Comparison of ENCODE assay signal across 8 mouse cellular contexts in the genomic region with DNA sequence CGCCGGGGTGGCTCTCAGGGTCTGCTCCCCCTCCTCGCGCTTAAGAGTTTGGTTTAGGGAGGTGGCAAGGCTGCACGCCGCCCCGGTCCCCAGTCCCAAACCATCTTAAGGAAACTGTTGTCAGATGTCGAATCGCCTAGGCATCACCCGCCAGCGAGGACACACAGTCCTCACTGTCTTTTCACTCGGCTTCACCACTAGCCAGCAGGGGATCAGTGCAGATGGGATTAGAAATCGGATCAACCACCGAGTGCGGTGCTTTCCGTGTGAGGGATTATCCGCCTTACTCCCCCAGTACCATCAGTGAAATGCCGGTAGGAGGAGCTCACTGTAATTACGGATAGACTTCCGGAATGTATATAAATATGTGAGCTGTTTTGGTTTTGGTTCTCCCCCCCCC. TPM values are rescaled to one million over a fixed set of nuclear protein-coding genes. Genes with fewer than 3 reads are reported as not detected.
DNase-seq lines count a peak whose midpoint lies in the region; ATAC-seq and TF ChIP-seq lines count a peak whose summit lies in the region.

No protein-coding gene starts in this region.

- no peak for DNase-seq in gastrocnemius, adult 2 months
- no peak for DNase-seq in gastrocnemius, postnatal 4 days (ENCODE audit: low spot score in 2 of 2)
- DNase-seq in testis, postnatal 14 days (ENCODE audit: low spot score): no peak
- DNase-seq in adrenal gland, adult 18-20 months (ENCODE audit: low spot score in 2 of 2): no peak

- intact Hi-C loops in gastrocnemius, adult 2 months (cut with DNase I): loop anchor here (2.0 to 5.0 kb wide), 3 partner anchors 37 to 108 kb away; a partner anchor contains a TSS

- H3K4me3 ChIP-seq in gastrocnemius, adult 2 months: peak overlapping the region; percentile 91
- H3K4me3 ChIP-seq in testis, adult 2 months (ENCODE audit: control insufficient read depth, low read depth, low read length): peak overlapping the region; percentile 99
- peak overlapping the region; percentile 90 for H3K4me3 ChIP-seq in erythroblast, embryonic 14.5 days (replicated peaks)
- peak overlapping the region; percentile 98 for H3K4me3 ChIP-seq in limb, embryonic 15.5 days
- H3K4me3 ChIP-seq in neural tube, embryonic 15.5 days (replicated peaks): peak overlapping the region; percentile 100

- 0 out of 2 replicates have a peak, but pooled peaks cover 2% of the 10 kb centered on the region for H3K9me3 ChIP-seq in erythroblast, embryonic 14.5 days (ENCODE audit: control insufficient read depth, low read length)
- H3K9me3 ChIP-seq in limb, embryonic 15.5 days: no peaks in the 10 kb centered on the region
- no peaks in the 10 kb centered on the region for H3K9me3 ChIP-seq in neural tube, embryonic 15.5 days (replicated peaks)

- peaks cover 6% of the 10 kb centered on the region; the same call in 1 of the 2 replicates for H3K4me1 ChIP-seq in testis, adult 2 months (ENCODE audit: control insufficient read depth, insufficient read depth, low read length)
- peaks cover 37% of the 10 kb centered on the region for H3K4me1 ChIP-seq in erythroblast, embryonic 14.5 days (ENCODE audit: control insufficient read depth)
- H3K4me1 ChIP-seq in limb, embryonic 15.5 days: 0 out of 2 replicates have a peak, but pooled peaks cover 3% of the 10 kb centered on the region
- H3K4me1 ChIP-seq in neural tube, embryonic 15.5 days: peaks cover 10% of the 10 kb centered on the region

- H3K36me3 ChIP-seq in testis, adult 2 months (ENCODE audit: control insufficient read depth, insufficient read depth, low read length): no peaks in the 10 kb centered on the region
- H3K36me3 ChIP-seq in erythroblast, embryonic 14.5 days (ENCODE audit: control insufficient read depth): peaks cover 5% of the 10 kb centered on the region
- H3K36me3 ChIP-seq in limb, embryonic 15.5 days: no peaks in the 10 kb centered on the region
- no peaks in the 10 kb centered on the region for H3K36me3 ChIP-seq in neural tube, embryonic 15.5 days

- under 1% methylated on average over 20 of the region's 20 CpGs for WGBS in limb, embryonic 15.5 days
- 0% methylated on average over 20 of the region's 20 CpGs for WGBS in neural tube, embryonic 15.5 days

- no peak for TF ChIP-seq POLR2A in testis, adult 2 months (IDR thresholded peaks at IDR 0.05; ENCODE audit: control insufficient read depth, low read depth, low read length)

- H3K27me3 ChIP-seq in testis, adult 2 months (ENCODE audit: control insufficient read depth, insufficient read depth, low read length): no peaks in the 10 kb centered on the region
- no peaks in the 10 kb centered on the region for H3K27me3 ChIP-seq in erythroblast, embryonic 14.5 days (ENCODE audit: control insufficient read depth)
- no peaks in the 10 kb centered on the region for H3K27me3 ChIP-seq in limb, embryonic 15.5 days
- H3K27me3 ChIP-seq in neural tube, embryonic 15.5 days (replicated peaks): no peaks in the 10 kb centered on the region

- no peak for TF ChIP-seq CTCF in gastrocnemius, adult 2 months (IDR thresholded peaks at IDR 0.05)
- no peak for TF ChIP-seq CTCF in testis, adult 2 months (IDR thresholded peaks at IDR 0.05; ENCODE audit: control insufficient read depth, insufficient read depth, insufficient replicate concordance, low read depth, low read length)

- ATAC-seq in limb, embryonic 15.5 days (ENCODE audit: insufficient number of reproducible peaks, low FRiP score, low TSS enrichment, low read depth): no peak; the same call in 1 of the 2 replicates
- ATAC-seq in neural tube, embryonic 15.5 days (ENCODE audit: low FRiP score): peak; percentile 11

- peak overlapping the region; percentile 99 for H3K27ac ChIP-seq in gastrocnemius, adult 2 months
- peak overlapping the region; percentile 98 for H3K27ac ChIP-seq in testis, adult 2 months (ENCODE audit: control insufficient read depth, insufficient read depth, low read depth, low read length)
- peak overlapping the region; percentile 97 for H3K27ac ChIP-seq in limb, embryonic 15.5 days
- peak overlapping the region; percentile 94 for H3K27ac ChIP-seq in neural tube, embryonic 15.5 days (replicated peaks)

- H3K4me2 ChIP-seq in limb, embryonic 15.5 days: peak overlapping the region; percentile 67
- H3K4me2 ChIP-seq in neural tube, embryonic 15.5 days: peak overlapping the region; percentile 71

- H3K9ac ChIP-seq in limb, embryonic 15.5 days: peak overlapping the region; percentile 79
- H3K9ac ChIP-seq in neural tube, embryonic 15.5 days (replicated peaks): peak overlapping the region; percentile 81

RNA-seq across cellular contexts. Expression of a gene that starts 0.4 kb away (rescaled TPM):
- total RNA-seq in gastrocnemius, adult 2 months (2021): 10 to 100 TPM; 14.0 to 18.0 TPM
- total RNA-seq in gastrocnemius, postnatal 4 days (2021): 10 to 100 TPM; 32.3 to 36.0 TPM
- 11.7 and 16.6 TPM in 2 replicates for polyA plus RNA-seq in testis, adult 2 months (2012; rRNA removed)
- 0.36 and 0.55 TPM in 2 replicates for polyA plus RNA-seq in erythroblast, embryonic 14.5 days (2012)
- polyA plus RNA-seq in limb, embryonic 15.5 days (2015; fragmentation: Nextera tagmentation; extraction: Ambion mirVana): 8.5 and 10.1 TPM in 2 replicates
- 5.8 and 7.4 TPM in 2 replicates for polyA plus RNA-seq in neural tube, embryonic 15.5 days (2015; fragmentation: Nextera tagmentation; extraction: Ambion mirVana)
- total RNA-seq in adrenal gland, adult 18-20 months (2021): 10 to 100 TPM; 15.6 to 25.4 TPM

RNA-seq across cellular contexts. Expression of a gene that starts 37.9 kb away (rescaled TPM):
- 1 to 10 TPM; 5.0 to 5.2 TPM for total RNA-seq in gastrocnemius, adult 2 months (2021)
- 1 to 10 TPM; 6.5 to 8.9 TPM for total RNA-seq in gastrocnemius, postnatal 4 days (2021)
- polyA plus RNA-seq in testis, adult 2 months (2012; rRNA removed): 39.7 and 40.1 TPM in 2 replicates
- 1.2 and 2.2 TPM in 2 replicates for polyA plus RNA-seq in erythroblast, embryonic 14.5 days (2012)
- 21.3 and 22.2 TPM in 2 replicates for polyA plus RNA-seq in limb, embryonic 15.5 days (2015; fragmentation: Nextera tagmentation; extraction: Ambion mirVana)
- polyA plus RNA-seq in neural tube, embryonic 15.5 days (2015; fragmentation: Nextera tagmentation; extraction: Ambion mirVana): 26.9 and 27.4 TPM in 2 replicates
- total RNA-seq in adrenal gland, adult 18-20 months (2021): 10 to 100 TPM; 11.8 to 13.1 TPM
